Mouse (Mus musculus) mature B cell (primary cell): ENCODE measurements around the gene Slc37a4.
"Not testable (repeated sequence)": the region's sequence is repeated elsewhere in the genome, so short reads cannot be mapped to it uniquely, and the experiment has no call there.

Source experiments
- in situ Hi-C: fragments of 300-500 bp; cut with MboI; formaldehyde crosslinking; loops from 2 replicates; pipeline ENCODE4 v1.14.3; 2019

Slc37a4 gene

DNA sequence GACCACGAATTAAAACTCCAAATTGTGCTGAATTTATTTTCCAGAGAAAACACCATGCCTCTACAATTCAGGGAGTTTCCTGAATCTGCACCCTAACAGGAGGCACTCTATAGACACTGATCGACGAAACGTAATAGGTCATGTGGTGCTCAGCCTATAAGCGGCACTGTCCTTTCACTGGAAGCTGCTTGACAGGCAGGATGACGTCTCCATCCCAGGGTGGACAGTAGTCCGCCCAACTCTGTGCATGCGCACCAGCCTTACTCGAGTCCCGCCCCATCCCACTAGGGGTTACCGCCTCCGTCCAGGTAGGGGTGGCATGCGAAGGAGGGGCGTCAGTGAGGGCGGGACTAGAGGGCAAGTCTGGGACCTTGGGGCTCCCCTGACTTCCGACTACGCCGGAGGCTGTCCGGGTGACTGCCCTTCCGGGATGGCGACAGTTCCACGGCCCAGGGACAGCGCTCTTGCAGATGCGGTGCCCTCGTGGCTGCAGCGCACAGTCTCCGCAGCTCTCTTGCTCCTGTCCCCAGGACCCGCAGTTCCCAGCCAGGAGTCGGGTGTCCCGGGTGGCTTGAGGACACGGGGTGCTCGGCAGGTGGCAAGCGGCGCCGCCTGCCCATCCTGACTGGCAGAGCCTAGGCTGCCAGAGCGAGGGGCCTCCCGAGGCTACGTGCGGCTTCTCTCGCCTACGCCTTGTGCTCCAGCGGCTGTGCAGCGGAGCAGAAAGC lies at the start of gene Slc37a4:
Slc37a4 (plus strand) TSS at position 169 of the 728 bp plus-strand sequence.
- in situ Hi-C loops, result no loop called here

DNA sequence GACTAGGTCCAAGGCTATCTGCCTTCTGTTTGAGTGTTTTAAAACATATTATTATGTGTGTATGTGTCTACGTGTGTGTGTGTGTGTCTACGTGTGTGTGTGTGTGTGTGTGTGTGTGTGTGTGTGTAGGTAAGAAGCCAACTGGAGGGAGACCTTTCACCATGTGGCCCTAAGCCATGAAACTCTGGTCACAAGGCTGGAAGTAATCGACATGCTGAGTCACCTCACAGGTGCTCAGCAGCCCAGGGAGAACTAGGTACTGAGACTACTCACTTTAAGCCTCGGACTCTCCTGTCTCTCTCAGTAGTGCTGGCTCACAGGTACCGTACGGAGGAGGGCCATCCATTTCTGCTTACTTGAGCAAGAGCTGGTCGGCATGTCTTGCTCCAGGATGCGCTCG lies 49.5 kb upstream of the Slc37a4 start:
- in situ Hi-C loops, result no loop called here

GRCm38 (mm10) chr9:44347621-44348020 lies 49.0 kb upstream of the Slc37a4 start:
- in situ Hi-C loops, result no loop called here

DNA sequence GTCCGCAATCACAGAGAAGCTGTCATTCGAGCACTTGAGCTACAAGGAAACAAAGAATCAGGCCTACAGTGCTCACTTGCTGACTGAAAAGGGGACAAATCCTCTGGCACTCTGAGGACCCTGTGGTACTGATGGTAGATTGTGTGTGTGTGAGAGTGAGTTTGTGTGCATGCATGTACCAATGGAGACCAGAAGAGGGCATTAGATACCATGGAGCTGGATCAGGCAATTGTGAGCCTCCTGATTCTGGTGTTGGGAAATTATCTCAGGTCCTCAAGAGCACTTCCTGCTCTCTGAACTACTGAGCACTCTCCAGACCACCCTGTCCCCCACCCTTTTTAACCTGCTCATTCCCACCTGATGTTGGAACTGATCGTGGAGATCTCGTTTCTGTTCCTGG lies 48.1 kb upstream of the Slc37a4 start:
- in situ Hi-C loops, result no loop called here

GRCm38 (mm10) chr9:44351396-44351795 lies 45.3 kb upstream of the Slc37a4 start:
- in situ Hi-C loops, result no loop called here

GRCm38 (mm10) chr9:44352337-44352736 lies 44.3 kb upstream of the Slc37a4 start:
- in situ Hi-C loops, result no loop called here

DNA sequence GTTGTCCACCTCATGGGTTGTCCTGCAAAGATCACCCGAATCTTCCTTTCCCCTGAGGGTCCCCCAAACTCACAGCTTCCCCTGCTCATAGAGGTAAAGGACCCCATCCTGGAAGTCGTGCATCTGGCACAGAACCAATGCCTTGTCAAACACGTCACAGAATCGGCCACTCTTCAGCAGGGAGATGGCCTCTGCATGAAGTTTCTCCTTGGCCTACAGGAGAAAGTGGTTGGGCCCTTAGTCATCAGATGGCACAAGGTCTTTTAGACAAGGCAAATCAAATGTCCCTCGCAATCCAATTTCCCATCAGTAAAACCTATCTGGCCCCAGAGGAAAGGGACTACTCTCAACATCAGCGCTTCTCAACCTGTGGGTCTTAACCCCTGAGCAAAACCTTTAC lies 43.5 kb upstream of the Slc37a4 start:
- in situ Hi-C loops, result no loop called here

DNA sequence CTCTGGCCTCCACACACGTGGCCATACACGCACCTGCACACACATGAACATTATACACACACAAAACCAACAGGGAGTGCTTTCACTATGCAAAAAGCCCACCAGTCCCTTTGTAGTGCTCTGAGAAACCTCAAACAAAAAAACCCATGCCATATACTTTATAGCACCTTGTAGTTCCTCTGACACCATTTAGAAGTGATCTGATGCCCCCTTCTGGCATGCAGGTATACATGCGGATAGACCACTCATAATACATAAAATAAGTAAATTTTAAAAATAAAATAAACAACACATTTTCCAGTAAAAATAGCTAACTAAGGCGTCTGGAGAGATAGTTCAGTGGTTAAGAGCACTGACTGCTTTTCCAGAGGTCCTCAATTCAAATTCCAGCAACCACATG lies 39.4 kb upstream of the Slc37a4 start:
- in situ Hi-C loops, result no loop called here

GRCm38 (mm10) chr9:44361190-44361917 lies 35.3 kb upstream of the Slc37a4 start, which contains the start of gene Vps11:
Vps11 (minus strand) TSS chr9:44361670.
- in situ Hi-C loops, result no loop called here

DNA sequence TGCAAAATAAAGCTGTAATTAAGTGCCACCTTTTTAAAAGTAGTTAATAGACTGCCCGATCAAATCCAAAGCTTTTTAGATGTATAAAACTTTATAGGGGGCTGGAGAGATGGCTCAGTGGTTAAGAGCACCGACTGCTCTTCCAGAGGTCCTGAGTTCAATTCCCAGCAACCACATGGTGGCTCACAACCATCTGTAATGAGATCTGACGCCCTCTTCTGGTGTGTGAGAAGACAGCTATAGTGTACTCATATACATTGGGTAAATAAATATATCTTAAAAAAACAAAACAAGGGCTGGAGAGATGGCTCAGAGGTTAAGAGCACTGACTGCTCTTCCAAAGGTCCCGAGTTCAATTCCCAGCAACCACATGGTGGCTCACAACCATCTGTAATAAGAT lies 34.7 kb upstream of the Slc37a4 start:
- in situ Hi-C loops, result not testable (repeated sequence)

- in situ Hi-C loops, result no loop called here
Measured at GRCm38 (mm10) chr9:44364480-44364879, 32.2 kb upstream of the Slc37a4 start.

DNA sequence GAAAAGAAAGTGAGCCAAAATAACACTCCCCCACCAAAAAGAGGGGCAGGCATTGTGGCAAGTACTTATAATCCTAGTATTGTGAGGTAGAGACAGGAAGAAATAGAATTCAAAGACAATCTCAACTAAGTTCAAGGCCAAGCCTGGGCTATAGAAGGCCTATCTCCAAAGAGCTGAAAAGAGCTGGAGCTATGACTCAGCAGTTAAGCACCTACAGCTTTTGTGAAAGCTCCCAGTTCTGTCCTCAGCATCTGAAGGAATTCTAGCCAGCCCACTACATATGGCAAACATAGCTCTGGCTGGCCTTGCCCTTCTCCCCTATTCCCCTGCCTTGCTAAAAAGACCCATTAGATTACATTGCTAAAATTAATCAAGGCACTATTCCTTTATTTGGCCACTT lies 23.3 kb upstream of the Slc37a4 start:
- in situ Hi-C loops, result no loop called here

- in situ Hi-C loops, result no loop called here
Measured at GRCm38 (mm10) chr9:44376141-44376540, 20.5 kb upstream of the Slc37a4 start.

DNA sequence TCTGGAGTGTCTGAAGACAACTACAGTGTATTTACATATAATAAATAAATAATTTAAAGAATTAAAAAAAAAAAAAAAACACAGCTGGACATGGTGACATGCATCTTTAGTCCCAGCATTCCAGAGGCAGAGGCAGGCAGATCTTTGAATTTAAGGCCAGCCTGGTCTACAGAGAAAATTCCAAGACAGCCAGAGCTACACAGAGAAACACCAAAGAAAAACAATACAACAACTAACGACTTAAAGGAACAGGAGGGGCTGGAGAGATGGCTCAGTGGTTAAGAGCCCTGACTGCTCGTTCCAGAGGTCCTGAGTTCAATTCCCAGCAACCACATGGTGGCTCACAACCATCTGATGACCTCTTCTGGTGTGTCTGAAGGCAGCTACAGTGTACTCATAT lies 19.3 kb upstream of the Slc37a4 start:
- in situ Hi-C loops, result not testable (repeated sequence)

DNA sequence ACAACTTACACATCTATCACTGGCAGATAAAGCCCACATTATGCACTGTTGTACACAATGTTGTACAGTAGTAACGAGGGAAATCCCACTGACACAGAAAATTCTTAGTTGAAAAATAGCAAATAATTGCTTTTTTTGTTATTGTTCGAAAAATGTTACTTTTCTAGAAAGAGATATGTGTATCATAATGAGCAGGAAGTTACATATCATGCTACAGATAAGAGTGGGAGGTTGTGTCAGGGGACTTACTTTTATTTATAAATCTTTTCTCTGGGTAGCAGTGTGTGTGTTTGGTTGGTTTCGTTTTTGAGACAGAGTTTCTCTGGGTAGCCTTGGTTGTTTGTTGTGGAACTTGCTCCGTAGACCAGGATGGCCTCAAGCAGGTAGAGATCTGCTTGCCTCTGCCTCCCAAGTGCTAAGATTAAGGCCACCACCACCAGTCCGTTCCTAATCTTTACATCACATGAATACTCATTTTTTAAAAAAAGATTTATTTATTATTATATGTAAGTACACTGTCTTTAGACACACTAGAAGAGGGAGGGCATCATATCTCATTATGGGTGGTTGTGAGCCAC lies 18.4 kb upstream of the Slc37a4 start:
- in situ Hi-C loops, result no loop called here

DNA sequence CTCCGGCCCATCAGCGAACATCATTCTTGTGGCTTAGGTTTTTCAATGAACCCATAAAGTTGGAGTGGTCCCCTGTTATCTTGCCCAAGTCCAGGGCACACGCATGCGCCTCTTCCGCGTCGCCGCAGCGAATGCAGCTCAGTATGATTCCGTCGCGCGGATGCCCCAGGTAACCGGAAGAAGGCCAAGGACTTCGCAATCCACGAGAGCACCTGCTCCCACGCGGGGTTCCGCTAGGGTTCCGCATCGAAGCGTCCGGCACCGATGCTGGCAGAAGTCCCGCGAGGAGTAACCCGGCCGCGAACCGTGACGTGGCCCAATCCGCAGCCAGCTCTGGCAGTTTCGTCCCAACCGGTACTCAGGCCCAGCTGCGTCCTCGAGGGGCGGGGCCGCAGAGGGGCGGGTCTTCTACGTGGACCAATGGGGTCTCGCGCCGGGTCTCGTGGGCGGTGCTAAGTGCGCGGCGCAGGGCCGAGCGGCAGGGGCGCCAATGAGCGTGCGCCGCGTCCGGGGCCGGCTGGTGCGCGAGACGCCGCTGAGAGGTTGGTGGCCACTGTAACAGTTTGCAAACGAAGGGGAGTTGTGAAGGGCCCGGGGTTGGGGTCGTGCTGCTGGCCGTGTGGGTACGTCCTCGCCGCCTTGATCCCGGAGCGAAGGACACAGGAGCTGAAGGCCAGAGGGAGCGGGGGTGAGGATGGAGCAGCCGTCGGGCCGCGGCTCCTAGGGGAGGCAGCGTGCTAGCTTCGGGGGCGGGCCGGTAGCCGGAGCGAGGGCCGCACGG lies 17.4 kb upstream of the Slc37a4 start, which contains the start of gene Hyou1:
Hyou1 (plus strand) TSS at position 437 of the 781 bp plus-strand sequence.
- in situ Hi-C loops, result no loop called here

DNA sequence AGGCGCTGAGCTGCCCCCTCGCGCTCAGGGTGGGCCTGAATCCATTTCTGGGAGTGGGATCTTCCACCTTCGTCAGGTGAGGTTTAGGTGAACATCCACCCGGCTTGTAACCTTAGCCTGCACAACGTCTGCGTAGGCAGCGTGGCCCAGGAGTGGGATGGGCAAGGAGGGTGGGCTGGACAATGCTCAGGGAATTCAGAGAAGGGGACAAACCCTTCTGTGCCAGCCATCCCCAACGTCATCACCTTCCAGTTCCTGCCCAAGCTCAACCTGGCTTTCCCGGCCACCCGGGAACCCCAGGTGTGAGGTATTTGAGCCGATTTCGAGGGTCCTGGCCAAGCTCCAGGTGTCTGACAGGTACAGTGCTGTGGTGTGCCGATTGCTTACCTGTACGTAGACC lies 16.8 kb upstream of the Slc37a4 start:
- in situ Hi-C loops, result no loop called here

DNA sequence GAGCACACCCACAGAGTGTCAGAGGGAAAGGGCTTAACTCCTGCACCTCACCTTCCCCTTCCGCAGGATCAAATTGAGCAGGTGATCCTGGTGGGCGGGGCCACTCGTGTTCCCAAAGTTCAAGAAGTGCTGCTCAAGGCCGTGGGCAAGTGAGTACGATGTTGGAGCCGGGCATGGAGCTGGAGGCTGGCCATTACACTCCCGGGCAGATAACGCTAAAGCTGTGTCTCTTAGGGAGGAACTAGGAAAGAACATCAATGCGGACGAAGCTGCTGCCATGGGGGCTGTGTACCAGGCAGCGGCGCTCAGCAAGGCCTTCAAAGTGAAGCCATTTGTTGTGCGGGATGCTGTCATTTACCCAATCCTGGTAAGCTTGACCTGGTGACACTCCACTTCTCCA lies 12.1 kb upstream of the Slc37a4 start:
- in situ Hi-C loops, result no loop called here

- in situ Hi-C loops, result loop anchor here (5.0 kb wide), 1 partner anchor 45 kb away; the partner anchor contains the start of gene Hmbs
Measured at GRCm38 (mm10) chr9:44387221-44387620, 9.4 kb upstream of the Slc37a4 start.

GRCm38 (mm10) chr9:44389273-44389672 lies 7.4 kb upstream of the Slc37a4 start:
- in situ Hi-C loops, result loop anchor here (5.0 kb wide), 1 partner anchor 47 kb away; the partner anchor contains the start of gene Hmbs

- in situ Hi-C loops, result no loop called here
Measured at GRCm38 (mm10) chr9:44391466-44391865, 5.2 kb upstream of the Slc37a4 start.

DNA sequence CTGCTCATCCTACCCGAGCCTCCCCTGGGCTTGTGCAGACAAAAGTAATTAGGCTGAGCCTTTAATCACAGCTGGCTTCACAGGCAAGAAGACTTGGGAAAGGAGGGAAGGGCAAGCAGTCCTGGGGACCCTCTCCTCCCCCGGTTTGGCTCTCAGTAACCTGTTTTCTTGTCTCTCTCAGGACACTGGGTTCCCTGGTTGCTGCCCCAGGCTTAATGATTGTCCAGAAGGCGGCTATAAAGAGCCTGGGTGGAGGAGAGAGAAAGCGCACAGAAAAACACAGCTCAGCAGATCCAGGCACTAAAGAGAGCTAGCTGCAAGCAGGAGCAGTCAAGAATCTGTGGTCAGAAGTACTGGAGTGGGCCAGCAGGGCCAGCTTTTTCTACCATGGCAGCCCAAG lies 1.4 kb downstream of the Slc37a4 start:
- in situ Hi-C loops, result no loop called here
